Mouse (Mus musculus): Measurements from ENCODE around the gene Gpr1.
A peak's percentile ranks its signal among the peaks of the same experiment; 100 is the strongest.
"Not testable (repeated sequence)": the region's sequence is repeated elsewhere in the genome, so short reads cannot be mapped to it uniquely, and the experiment has no call there.

Gpr1 gene

DNA sequence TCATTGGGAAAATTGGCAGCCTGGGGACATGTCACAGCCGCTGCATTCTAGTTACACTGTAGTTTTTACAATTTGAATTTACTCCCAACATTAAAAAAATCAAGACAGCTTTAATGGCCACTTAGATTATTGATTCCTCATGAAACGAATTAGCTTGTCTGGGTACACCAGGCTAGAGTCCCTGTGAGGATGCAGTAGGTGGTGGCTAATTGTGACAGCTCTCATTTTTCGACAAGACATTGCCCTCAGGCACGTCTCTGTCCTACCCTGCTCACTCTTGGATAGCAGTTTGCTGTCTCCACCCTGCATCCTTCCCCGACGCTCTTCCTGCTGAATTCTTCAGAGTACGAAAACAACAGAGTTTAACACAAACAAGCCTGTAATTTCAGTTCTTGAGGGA lies 288 bp upstream of the Gpr1 start:
- DNase-seq = no peak

DNA sequence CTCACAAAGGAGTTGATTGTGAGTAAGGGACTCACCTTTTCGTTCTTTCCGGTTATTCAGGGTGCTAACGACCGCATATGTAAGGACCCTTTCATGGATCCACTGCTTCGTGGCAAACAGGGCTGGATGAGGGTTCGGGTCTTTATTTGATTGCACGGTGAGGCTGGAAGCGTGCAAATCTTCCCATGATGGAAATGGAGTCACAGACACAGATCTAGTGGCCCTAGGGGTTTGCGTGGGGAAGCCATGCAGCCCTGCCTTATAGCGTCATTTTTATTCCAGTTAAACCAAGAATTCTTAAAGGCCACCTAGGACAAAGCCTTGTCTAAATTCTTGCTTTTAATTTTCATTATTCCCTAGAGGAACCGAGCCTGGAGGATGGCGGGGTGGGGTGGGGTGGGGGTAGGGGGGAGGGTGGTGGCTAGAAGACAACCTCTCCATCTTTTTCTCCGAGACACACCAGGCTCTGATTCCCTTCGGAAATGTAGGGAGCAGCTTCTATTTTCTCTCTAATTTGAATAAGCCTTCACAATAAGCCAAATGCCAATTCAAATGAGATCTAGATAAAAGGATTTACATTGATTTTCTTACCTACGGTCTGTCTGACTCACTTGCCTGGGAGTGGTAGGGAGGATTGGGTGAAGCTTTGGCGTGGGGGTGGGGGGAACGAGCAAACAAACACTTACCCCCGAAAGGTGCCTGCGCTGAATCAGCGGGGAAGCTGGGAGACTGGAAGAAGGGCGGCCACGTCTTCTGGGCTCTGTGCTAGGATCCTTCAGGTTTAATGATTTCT lies 669 bp downstream of the Gpr1 start:
- no peak for DNase-seq

DNA sequence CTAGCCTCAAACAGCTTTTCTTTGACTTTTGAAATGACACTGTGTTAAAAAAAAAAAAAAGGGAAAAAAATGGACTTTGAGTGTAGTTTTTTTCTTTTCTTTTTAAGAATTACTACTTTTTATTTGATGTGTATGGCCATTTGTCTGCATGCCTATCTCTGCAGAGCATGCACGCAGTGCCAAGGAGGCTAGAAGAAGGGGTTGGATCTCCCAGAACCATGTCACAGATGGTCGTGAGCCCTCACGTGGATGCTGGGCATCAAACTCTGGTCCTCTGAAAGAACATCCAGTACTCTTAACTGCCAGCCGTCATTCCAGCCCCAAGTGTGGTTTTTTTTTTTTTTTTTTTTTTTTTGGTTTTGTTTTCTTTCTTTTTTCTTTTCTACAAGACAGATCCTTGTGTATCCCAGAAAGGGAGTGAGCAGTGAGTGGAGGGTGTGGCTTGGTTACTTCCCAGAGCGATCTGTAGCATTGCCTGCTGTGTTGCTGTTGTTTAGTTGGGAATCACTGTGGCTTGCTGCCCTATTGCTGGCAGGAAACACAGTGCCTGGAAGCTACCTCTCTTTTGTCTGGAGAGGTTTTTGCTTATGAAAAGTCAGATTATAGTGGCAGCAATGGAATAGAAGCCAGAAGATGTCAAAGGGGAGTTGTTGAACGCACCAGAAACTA lies 4.3 kb downstream of the Gpr1 start:
- no peak for DNase-seq

DNA sequence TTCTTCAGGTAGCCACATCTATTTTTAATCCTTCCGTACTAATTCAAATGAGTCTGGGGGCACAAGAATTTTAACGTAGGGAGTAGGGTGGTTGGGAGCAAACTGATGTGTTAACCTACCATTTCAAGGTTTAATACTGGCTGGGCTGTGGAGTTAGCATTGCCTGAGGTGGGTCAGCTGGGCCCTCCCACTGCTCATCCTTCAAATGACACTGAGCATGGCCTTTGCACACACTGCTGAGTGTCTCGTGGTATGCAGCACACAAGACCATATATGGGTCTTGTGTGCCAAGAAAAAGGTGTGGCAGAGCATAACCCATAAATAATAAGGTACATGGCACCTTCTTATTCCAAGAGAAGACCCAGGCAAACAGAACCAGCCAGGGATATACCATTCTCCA lies 6.7 kb downstream of the Gpr1 start:
- no peak for DNase-seq

DNA sequence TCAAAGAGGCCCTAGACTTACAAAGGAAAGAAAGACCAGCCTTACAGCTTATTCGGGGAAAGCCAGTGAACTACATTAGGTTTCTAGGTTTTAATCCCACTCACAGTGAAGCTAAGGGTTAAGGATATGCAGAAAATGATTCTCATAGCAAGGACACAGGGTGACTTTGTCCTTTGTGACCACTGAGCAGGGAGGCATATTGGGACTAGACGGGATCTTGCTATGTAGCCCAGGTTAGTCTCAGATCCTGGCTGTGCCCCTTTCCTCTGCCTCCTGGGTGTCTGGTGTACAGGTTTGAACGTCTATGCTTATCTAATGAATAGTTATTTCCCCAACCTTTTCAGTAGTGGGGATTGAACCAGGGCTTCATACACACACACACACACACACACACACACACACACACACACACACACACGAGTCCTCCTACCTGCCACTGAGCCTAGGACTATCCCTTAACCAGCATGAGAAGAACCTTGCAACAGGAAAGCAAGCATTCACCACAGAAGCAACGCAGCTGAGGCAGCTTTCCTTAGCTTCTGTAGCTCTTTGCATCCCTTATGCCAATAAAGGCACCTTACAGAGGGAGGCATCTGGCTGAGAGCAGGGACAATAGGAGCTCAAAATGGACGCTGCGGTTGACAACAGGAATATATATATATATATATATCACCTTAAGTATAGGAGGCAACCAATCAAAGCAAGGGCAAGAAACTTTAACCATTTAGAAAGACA lies 9.5 kb downstream of the Gpr1 start:
- no peak for DNase-seq

DNA sequence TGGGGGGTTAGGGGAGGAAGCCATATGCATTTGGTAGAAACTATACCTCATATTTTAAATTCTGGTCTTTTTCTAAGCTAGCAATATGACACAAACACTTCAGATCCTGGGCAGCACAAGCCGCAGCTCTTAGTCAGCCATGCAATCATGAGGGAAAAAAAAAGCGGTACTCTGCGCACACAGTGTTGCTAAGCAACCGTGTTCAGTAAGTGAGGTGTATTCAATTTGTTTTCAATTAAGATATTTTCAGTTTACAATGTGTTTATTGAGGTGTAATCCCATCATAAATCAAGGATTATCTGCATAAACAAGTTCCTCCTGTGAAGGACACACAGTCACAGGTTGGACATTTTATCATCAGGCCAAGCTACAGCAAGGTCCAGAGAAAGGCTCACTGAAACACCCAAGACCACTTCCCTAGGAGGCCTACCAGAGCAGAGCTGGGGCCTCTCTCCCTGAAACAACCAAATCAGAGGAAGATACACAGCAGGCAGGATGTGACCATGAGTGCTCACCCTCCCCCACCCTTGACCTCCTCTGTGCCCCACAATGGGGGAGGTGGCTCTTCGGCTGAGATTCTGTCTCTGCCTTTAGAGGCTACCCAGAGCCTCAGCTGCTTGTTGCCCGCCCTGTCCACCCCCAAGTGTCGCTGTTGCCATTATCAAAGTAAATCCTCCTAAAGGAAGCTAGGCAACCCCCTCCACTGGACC lies 10.2 kb downstream of the Gpr1 start:
- DNase-seq = no peak

DNA sequence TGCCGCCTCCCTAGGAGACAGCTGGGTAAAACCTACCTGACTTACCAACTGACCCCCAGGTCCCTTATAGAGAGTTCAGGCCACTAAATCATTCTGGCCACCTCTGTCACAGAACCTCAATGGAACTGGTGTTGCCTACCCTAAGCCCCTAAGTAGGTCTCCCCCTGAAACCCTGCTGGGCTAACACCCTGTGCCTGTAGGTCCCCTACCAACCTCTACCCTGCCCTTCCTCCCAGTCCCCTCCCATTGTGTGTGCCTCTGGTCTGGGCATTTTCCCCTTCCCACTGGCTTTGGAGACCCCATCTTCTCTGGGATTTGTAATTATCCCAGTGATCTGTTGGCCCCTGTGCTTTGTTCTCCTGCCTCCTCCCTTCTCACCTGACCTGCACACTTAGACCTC lies 10.9 kb downstream of the Gpr1 start:
- DNase-seq = no peak

DNA sequence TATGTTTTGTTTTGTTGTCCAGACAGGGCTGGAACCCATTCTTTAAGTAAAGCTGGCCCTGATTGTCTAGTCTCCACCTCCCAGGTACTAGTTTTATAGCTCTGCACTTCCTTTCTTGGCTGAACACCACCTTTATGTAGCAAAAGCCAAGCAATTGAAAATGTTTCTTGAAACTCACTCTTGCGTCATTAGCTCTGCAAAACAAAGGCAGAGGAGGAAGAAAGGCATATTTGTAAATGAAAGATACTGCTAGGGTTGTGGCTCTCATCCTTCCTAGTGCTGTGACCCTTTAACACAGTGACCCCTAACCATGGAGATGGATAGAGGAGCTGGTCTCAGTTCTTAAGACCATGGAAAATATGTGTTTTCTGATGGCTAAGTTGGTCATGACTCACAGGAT lies 12.7 kb downstream of the Gpr1 start:
- no peak for DNase-seq

DNA sequence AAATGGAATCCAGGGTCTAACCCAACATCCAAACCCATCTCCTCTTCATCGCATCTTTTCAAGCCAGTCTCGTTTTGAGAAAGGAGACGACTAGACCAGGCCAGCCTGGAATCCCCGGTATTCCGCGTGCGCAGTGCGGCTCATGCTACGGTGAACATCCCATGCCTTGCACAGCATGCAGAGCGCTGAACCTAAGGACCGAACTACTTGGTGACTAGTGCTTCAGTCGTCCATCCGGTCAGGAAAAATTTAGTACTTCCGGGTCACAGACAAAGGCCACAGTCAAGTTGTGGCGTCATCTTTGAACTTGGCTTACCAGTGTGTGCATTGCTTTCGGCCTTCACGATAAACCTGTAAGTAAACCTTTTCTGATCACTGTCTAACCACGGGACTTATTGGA lies 14.0 kb downstream of the Gpr1 start:
- DNase-seq = no peak

DNA sequence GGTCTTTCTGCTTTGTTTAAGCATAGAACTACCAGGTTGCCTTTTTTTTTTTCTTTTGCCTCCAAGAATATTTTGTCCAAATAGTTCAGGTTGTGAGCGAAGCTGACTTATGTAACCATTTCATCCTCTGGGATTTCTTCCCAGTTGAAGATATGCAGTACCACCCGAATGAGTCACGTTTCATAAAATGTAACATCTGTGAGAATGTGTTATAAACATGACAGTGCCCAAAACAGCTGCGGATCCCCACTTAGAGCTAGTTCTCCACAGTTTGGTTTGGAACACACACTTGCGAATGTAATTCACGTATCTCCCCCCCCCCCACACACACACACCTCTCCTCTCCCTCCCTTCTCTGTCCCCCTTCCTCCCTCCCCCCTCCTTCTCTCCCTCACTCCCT lies 15.0 kb downstream of the Gpr1 start:
- DNase-seq = no peak

DNA sequence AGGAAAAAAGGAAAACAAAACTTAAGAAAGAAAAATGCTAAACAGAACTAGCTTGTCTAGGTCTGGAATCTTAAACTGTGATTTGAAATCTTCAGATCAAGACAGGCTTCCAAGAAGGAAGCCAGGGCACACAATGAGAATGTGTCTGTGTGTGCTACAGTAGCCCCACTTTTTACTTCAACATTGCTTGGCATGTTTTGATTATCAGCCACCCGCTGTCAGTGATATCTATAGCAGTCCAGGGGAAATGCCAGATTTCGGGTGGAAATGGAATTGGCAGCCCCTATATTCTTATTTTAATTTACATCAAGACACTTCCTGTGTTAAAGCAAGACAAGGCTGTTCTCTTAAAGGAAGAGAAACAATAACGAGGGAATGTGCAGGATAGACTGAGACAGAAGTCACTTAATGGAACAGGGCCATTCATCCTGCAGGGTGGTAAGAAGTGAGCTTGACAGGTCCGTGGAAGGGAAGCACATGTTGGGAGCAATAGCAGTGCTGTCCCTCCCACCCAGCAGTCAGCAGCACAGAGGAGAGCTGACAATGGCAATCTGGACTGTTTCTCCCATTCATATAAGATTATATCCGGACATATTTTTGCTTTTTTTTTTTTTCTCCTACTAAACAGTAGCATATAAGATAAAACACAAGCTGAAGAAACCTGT lies 18.4 kb downstream of the Gpr1 start:
- DNase-seq = no peak

DNA sequence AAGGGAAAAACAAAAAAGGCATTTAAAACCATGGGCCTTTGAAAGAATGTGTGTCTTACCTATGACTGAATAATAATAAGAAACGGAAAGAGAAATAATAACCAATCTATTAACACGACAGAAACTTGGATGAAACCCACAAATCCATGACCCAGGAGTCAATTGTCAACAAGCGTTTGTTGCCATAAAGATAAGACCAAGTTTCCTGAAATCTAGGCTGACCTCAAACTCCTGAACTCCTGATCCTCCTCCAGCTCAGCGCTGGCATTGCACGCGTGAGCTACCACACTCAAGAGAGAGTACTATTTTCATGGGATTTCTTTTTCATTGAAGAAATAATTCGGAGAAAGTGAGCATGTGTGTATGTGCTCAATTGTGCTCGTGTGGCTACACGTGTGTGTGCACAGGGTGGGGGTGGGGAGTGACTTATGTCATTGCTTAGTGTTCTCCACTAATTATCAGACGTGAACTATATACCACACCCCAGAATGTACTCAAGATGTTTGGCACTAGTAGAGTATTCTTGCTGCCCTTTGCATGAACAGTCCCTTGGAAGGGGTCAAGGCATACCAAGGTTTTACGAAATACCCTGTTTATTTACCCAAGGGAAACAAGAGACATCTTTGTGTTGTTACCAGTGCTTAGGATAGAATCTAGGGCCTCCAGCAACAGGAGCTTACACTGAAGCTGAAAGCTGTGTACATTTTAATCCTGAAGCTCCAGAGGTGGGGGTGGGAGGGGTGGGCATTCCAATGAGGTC lies 21.9 kb downstream of the Gpr1 start:
- DNase-seq = no peak

DNA sequence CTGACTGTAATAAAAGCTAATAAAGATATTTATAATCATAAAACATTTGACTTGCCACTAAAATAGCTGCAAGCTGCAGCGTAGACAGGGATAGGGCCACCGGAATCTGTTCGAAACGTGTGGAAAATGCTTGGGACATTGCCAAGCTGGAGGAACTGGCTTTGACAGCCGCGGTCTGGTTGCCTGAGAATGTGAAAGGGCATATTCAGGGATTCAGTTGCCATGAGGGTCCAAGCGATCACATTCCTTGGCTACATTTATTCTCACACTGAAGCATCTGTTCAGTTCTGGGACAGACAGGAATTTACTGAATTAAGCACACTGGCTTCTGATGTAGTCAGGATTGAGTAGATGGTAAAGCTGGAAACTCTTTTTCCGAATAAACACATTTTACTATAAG lies 23.5 kb downstream of the Gpr1 start:
- DNase-seq = no peak

DNA sequence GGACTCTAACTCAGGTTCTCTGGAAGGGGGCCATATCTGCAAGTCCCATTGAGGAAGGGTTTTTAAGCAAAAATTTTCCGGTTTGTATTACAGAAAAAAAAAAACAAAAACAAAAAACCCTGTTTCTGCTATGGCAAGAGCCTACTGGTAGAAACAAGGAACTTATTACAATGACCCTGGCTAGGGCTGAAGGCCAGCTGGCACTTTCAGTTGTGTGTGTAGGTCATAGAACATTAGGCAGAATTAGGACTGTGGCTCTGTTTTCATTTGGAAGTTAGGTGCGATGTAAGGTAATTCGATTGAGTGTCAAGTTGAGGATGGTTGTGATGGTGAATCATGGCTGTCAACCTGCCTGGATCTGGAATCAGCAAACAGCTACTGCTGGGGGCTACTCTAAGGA lies 25.8 kb downstream of the Gpr1 start:
- DNase-seq = no peak

DNA sequence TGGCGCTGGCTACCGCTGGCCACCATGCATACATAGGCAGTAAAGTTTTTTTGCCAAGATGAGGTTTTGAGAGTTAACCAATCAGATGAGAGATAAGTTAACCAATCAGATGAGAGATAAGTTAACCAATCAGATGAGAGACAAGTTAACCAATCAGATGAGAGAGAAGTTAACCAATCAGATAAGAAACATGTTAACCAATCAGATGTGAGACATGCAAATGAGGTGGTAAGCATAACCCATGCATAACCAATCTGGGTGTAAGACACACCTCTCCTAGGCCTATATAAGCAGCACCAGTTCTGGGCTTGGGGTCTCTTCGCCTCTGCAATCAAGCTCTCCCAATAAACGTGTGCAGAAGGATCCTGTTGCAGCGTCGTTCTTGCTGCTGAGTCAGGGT lies 28.9 kb downstream of the Gpr1 start:
- not testable (repeated sequence) for DNase-seq

DNA sequence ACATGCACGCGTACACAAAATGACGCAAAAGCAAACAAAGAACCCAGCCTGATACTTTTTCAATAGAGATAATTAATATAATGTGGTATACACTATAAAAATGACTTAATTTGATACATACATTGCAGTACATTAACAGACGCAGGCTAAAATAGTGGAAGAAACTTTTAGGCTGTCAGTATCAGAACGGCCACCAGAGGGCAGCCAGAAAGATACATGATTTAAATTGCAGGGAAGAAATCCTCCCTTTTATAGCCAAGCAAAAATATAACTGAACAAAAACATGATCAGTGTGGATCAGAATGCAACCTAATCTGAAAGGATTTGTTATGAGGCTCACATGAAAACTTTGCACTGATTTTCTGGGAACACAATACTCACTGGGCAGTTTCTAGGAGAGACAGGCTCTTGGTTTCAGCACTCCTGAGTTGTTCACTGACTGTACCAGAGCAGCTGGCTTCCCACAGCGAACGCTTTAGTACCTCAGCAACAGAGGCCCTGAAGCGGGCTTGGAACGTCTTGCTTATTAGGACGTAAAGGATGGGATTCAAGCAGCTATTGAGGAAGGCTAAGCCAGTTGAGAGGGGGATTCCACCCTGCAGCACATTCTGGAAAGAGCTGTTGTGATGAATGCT lies 31.6 kb downstream of the Gpr1 start:
- DNase-seq = peak; percentile 50

DNA sequence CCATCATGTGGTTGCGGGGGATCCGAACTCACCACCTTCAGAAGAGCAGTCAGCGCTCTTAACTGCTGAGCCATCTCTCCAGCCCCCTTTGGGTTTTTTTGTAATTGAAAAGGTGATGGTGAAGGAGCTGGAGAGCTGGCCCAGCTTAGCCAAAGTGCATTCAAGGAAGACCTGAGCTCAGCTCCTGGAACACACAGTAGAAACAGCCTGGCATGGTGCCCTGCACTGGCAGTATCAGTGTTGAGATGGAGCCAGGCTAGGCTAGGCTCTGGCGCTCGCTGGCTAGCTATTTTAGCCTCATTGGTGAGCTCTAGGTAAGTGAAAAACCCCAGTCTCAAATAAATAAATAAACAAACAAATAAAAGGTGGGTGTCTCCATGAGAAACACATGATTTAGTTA lies 32.1 kb downstream of the Gpr1 start:
- peak; percentile 70 for DNase-seq

DNA sequence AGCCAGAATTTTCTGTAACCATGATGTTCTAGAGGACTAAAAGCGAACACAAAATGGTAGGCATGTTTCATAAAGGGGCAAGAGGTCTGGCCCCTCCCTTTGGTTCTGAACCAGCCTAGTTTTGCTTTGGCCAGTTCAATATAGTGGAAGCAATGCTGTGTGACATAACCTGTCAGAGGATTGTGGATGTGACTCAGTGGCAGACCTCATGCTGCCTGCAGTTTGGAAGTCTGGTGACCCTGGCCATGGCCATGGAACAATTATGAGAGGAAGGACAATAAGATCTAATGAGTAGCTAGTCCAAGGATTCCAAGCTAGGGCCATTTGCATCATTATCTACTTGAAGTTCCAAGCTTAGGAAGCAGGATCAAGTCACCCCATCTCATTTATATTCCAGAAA lies 32.9 kb downstream of the Gpr1 start:
- DNase-seq = no peak

DNA sequence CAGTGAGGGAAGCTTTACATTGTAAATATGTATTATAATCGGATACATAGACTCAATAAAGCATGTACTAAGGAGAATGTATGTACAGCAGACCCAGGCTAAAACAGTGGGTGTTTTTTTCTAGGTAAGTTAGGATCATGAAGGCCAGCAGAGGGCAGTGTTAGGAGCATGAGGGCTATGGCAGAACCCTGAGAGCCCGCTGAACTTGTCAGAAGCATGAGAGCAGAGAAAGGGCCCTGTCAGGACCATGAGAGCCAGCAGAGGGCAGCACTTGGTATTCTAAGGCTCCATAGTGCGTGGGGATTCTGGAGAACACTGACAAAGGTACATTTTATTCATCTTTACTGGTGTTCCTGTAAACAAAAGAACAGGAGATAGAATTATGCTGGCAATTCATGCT lies 33.3 kb downstream of the Gpr1 start:
- peak; percentile 82 for DNase-seq

DNA sequence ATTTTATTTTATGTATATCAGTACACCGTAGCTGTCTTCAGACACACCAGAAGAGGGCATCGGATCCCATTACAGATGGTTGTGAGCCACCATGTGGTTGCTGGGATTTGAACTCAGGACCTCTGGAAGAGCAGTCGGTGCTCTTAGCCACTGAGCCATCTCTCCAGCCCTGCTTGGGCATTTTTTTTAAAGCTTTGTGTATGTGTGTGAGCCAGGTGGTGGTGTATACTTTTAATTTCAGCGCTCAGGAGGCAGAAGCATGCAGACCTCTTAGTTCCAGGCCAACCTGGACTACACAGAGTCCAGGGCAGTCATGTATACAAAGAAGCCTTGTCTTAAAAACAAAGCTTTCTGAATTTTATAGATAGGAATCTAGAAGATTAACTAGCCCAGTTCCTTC lies 33.8 kb downstream of the Gpr1 start:
- DNase-seq = not testable (repeated sequence)

DNA sequence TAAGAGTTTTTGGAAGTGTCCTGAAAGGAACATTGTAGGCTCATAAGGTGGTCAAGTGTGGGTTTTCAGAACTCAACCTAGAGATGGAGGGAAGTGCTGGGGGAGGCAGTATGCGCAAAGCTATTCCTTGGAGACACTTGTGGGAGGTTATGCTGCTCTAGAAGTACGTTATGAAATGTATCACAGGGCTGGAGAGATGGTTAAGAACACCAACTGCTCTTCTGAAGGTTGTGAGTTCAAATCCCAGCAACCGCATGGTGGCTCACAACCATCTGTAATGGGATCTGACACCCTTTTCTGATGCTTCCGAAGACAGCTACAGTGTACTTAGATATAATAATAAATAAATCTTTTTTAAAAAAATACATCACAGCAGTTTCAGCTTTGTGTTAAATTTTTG lies 34.2 kb downstream of the Gpr1 start:
- DNase-seq = no peak

DNA sequence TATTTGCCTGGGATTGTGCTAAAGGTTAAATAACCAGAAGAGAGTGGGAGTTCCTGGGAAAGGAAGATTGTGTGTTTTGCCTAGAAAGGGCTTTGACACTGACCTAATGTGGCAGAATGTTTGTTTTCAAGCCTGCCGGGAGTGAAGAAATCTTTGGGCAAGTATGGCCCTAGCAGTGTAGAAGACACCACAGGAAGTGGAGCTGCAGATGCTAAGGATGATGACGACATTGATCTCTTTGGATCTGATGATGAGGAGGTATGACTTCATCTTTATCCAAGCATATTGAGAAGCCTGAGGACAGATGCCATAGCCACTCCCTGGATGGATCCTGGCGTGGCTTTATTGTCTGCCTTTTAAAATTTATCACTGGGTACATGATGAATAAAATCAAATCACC lies 36.0 kb downstream of the Gpr1 start:
- no peak for DNase-seq
